Mouse (Mus musculus): ENCODE measurements at regions not wholly inside any gene's neighbourhood (a gene's known extent, or its start where the extent isn't known, plus 50 kb on each side); places are given as distances from the start of the nearest gene placed in this dataset.
"Not testable (repeated sequence)": the region's sequence is repeated elsewhere in the genome, so short reads cannot be mapped to it uniquely, and the experiment has no call there.

GRCm38 (mm10) chr1:189584831-189585230 is 103.1 kb downstream of the Cenpf start:
- no peak for DNase-seq (ENCODE audit: low spot score)

GRCm38 (mm10) chr1:189581427-189581826 is 106.5 kb downstream of the Cenpf start:
- no peak for DNase-seq (ENCODE audit: low spot score)

- DNase-seq (ENCODE audit: low spot score) = peak; percentile 55
These were observed 108.5 kb downstream of the Cenpf start for GRCm38 (mm10) chr1:189579358-189579757.

- no peak for DNase-seq (ENCODE audit: low spot score)
These were observed 111.4 kb downstream of the Cenpf start for GRCm38 (mm10) chr1:189576311-189577002.

GRCm38 (mm10) chr1:189575525-189576240 is 112.2 kb downstream of the Cenpf start:
- no peak for DNase-seq (ENCODE audit: low spot score)

GRCm38 (mm10) chr1:189566491-189566890 is 121.4 kb downstream of the Cenpf start:
- DNase-seq (ENCODE audit: low spot score) = no peak

GRCm38 (mm10) chr1:189561831-189562230 is 126.1 kb downstream of the Cenpf start:
- DNase-seq (ENCODE audit: low spot score) = no peak

- no peak for DNase-seq (ENCODE audit: low spot score)
These were observed 127.3 kb downstream of the Cenpf start for GRCm38 (mm10) chr1:189560576-189560975.

GRCm38 (mm10) chr1:189550851-189551250 is 137.0 kb downstream of the Cenpf start:
- DNase-seq (ENCODE audit: low spot score) = no peak

- DNase-seq (ENCODE audit: low spot score) = no peak
These were observed 130.8 kb upstream of the Kcnk2 start for GRCm38 (mm10) chr1:189532834-189533233.

- peak; percentile 4 for DNase-seq (ENCODE audit: low spot score)
These were observed 124.3 kb upstream of the Kcnk2 start for GRCm38 (mm10) chr1:189526329-189526728.

- no peak for DNase-seq (ENCODE audit: low spot score)
These were observed 113.4 kb upstream of the Kcnk2 start for GRCm38 (mm10) chr1:189515476-189515875.

GRCm38 (mm10) chr1:189513358-189513757 is 111.3 kb upstream of the Kcnk2 start:
- DNase-seq (ENCODE audit: low spot score) = no peak

GRCm38 (mm10) chr1:189507301-189507700 is 105.2 kb upstream of the Kcnk2 start:
- not testable (repeated sequence) for DNase-seq (ENCODE audit: low spot score)

GRCm38 (mm10) chr1:189499703-189500102 is 97.6 kb upstream of the Kcnk2 start:
- DNase-seq (ENCODE audit: low spot score) = no peak

- DNase-seq (ENCODE audit: low spot score) = no peak
These were observed 97.1 kb upstream of the Kcnk2 start for GRCm38 (mm10) chr1:189499141-189499540.

- no peak for DNase-seq (ENCODE audit: low spot score)
These were observed 95.0 kb upstream of the Kcnk2 start for GRCm38 (mm10) chr1:189497031-189497430.

GRCm38 (mm10) chr1:189495386-189496150 is 93.5 kb upstream of the Kcnk2 start:
- no peak for DNase-seq (ENCODE audit: low spot score)

- DNase-seq (ENCODE audit: low spot score) = no peak
These were observed 92.8 kb upstream of the Kcnk2 start for GRCm38 (mm10) chr1:189494896-189495295.

GRCm38 (mm10) chr1:189485336-189485735 is 83.3 kb upstream of the Kcnk2 start:
- no peak for DNase-seq (ENCODE audit: low spot score)

GRCm38 (mm10) chr1:189483331-189483730 is 81.3 kb upstream of the Kcnk2 start:
- no peak for DNase-seq (ENCODE audit: low spot score)

- no peak for DNase-seq (ENCODE audit: low spot score)
These were observed 76.0 kb upstream of the Kcnk2 start for GRCm38 (mm10) chr1:189478051-189478450.

- DNase-seq (ENCODE audit: low spot score) = no peak
These were observed 74.7 kb upstream of the Kcnk2 start for GRCm38 (mm10) chr1:189476796-189477195.

All from adipocyte (in vitro differentiated cells).